Mouse (Mus musculus): ENCODE results near the gene Farsa. TPM values are rescaled to one million over a fixed set of nuclear protein-coding genes. Genes with fewer than 3 reads are reported as not detected.

The Farsa gene
- polyA plus RNA-seq, 1 experiment from 2014 or later, result 99.9 TPM

GRCm38 (mm10) chr8:84913960-84914359 lies 57.2 kb downstream of the Farsa start:
- no peak for ATAC-seq (ENCODE audit: insufficient number of reproducible peaks, low FRiP score, low TSS enrichment, low read depth)
- no peak overlapping the region for H3K4me2 ChIP-seq (ENCODE audit: low read depth, severe bottlenecking)
- 38% methylated on average over 4 of the region's 4 CpGs for WGBS

GRCm38 (mm10) chr8:84915269-84915668 lies 58.5 kb downstream of the Farsa start:
- Histone ChIP-seq H3K9me3 (ENCODE audit: control insufficient read depth, low read length) (no peaks in the 10 kb centered on the region), H3K4me3 (ENCODE audit: low read depth, low read length) (no peak overlapping the region), H3K27me3 (ENCODE audit: control insufficient read depth, insufficient read depth, low read length) (peaks cover 47% of the 10 kb centered on the region), H3K4me2 (ENCODE audit: low read depth, severe bottlenecking) (no peak overlapping the region), H3K36me3 (ENCODE audit: control insufficient read depth, insufficient read depth, low read length) (no peaks in the 10 kb centered on the region), H3K27ac (replicated peaks; ENCODE audit: low read depth, low read length) (no peak overlapping the region), H3K4me1 (ENCODE audit: control insufficient read depth, insufficient read depth, low read length) (peaks cover 5% of the 10 kb centered on the region), H3K9ac (ENCODE audit: low read length) (no peak overlapping the region)
- ATAC-seq (ENCODE audit: insufficient number of reproducible peaks, low FRiP score, low TSS enrichment, low read depth) (no peak), DNase-seq (ENCODE audit: low spot score) (no peak)
- 88% methylated on average over 8 of the region's 8 CpGs for WGBS

More at GRCm38 (mm10) chr8:84913960-84914359, 57.2 kb downstream of the Farsa start:
- H3K9ac ChIP-seq (ENCODE audit: low read length), result no peak overlapping the region
- peaks cover 52% of the 10 kb centered on the region for H3K27me3 ChIP-seq (ENCODE audit: control insufficient read depth, insufficient read depth, low read length)
- peaks cover 11% of the 10 kb centered on the region for H3K4me1 ChIP-seq (ENCODE audit: control insufficient read depth, insufficient read depth, low read length)
- no peaks in the 10 kb centered on the region for H3K36me3 ChIP-seq (ENCODE audit: control insufficient read depth, insufficient read depth, low read length)
- H3K27ac ChIP-seq (replicated peaks; ENCODE audit: low read depth, low read length), result no peak overlapping the region
- H3K4me3 ChIP-seq (ENCODE audit: low read depth, low read length), result no peak overlapping the region
- no peaks in the 10 kb centered on the region for H3K9me3 ChIP-seq (ENCODE audit: control insufficient read depth, low read length)
- peak; percentile 47 for DNase-seq (ENCODE audit: low spot score)

GRCm38 (mm10) chr8:84917781-84918180 lies 61.0 kb downstream of the Farsa start:
- Histone ChIP-seq H3K4me1 (ENCODE audit: control insufficient read depth, insufficient read depth, low read length) (peaks cover 2% of the 10 kb centered on the region), H3K9me3 (ENCODE audit: control insufficient read depth, low read length) (no peaks in the 10 kb centered on the region), H3K4me3 (ENCODE audit: low read depth, low read length) (no peak overlapping the region), H3K27ac (replicated peaks; ENCODE audit: low read depth, low read length) (no peak overlapping the region), H3K36me3 (ENCODE audit: control insufficient read depth, insufficient read depth, low read length) (no peaks in the 10 kb centered on the region), H3K4me2 (ENCODE audit: low read depth, severe bottlenecking) (no peak overlapping the region), H3K27me3 (ENCODE audit: control insufficient read depth, insufficient read depth, low read length) (peaks cover 25% of the 10 kb centered on the region), H3K9ac (ENCODE audit: low read length) (no peak overlapping the region)
- WGBS, result 28% methylated on average over 20 of the region's 20 CpGs
- ATAC-seq (ENCODE audit: insufficient number of reproducible peaks, low FRiP score, low TSS enrichment, low read depth) (no peak), DNase-seq (ENCODE audit: low spot score) (no peak)

- no peak overlapping the region for H3K4me3 ChIP-seq (ENCODE audit: low read depth, low read length)
- no peaks in the 10 kb centered on the region for H3K36me3 ChIP-seq (ENCODE audit: control insufficient read depth, insufficient read depth, low read length)
- H3K27ac ChIP-seq (replicated peaks; ENCODE audit: low read depth, low read length), result no peak overlapping the region
- WGBS, result 88% methylated on average over 15 of the region's 15 CpGs
- ATAC-seq (ENCODE audit: insufficient number of reproducible peaks, low FRiP score, low TSS enrichment, low read depth) (no peak), DNase-seq (ENCODE audit: low spot score) (no peak)
- no peak overlapping the region for H3K4me2 ChIP-seq (ENCODE audit: low read depth, severe bottlenecking)
- H3K9me3 ChIP-seq (ENCODE audit: control insufficient read depth, low read length), result no peaks in the 10 kb centered on the region
- peaks cover 18% of the 10 kb centered on the region for H3K27me3 ChIP-seq (ENCODE audit: control insufficient read depth, insufficient read depth, low read length)
- no peak overlapping the region for H3K9ac ChIP-seq (ENCODE audit: low read length)
- H3K4me1 ChIP-seq (ENCODE audit: control insufficient read depth, insufficient read depth, low read length), result no peaks in the 10 kb centered on the region
Measured at GRCm38 (mm10) chr8:84918646-84919045, 61.9 kb downstream of the Farsa start.

Small RNAs within 50 kb of the gene (microRNA-seq; reads per million reads assigned to microRNA genes)
- 7.3 reads per million, percentile 17 among the genes with 10 or more reads in this experiment for gene Mir7069

Other genes with a start within 250 kb of the Farsa start
- 149 and 156 TPM in 2 replicates for gene Ier2, start 194.1 kb upstream of the Farsa start, polyA plus RNA-seq (2014; fragmentation: Nextera tagmentation; extraction: Ambion mirVana)
- 65.7 and 65.9 TPM in 2 replicates for gene Trmt1, start 170.7 kb upstream of the Farsa start, polyA plus RNA-seq (2014; fragmentation: Nextera tagmentation; extraction: Ambion mirVana)
- 26.4 and 26.7 TPM in 2 replicates for gene Nacc1, start 169.1 kb upstream of the Farsa start, polyA plus RNA-seq (2014; fragmentation: Nextera tagmentation; extraction: Ambion mirVana)
- gene Lyl1, start 155.5 kb upstream of the Farsa start, polyA plus RNA-seq (2014; fragmentation: Nextera tagmentation; extraction: Ambion mirVana), result 3.9 and 4.8 TPM in 2 replicates
- 7.7 and 8.6 TPM in 2 replicates for gene G430095P16Rik, start 134.0 kb upstream of the Farsa start, polyA plus RNA-seq (2014; fragmentation: Nextera tagmentation; extraction: Ambion mirVana)
- 4.6 TPM in 2 replicates for gene Nfix, start 56.6 kb upstream of the Farsa start, polyA plus RNA-seq (2014; fragmentation: Nextera tagmentation; extraction: Ambion mirVana)
- 3.6 and 3.9 TPM in 2 replicates for gene Dand5, start 34.2 kb upstream of the Farsa start, polyA plus RNA-seq (2014; fragmentation: Nextera tagmentation; extraction: Ambion mirVana)
- gene Gadd45gip1, start 25.5 kb upstream of the Farsa start, polyA plus RNA-seq (2014; fragmentation: Nextera tagmentation; extraction: Ambion mirVana), result 45.0 and 46.7 TPM in 2 replicates
- gene Rad23a, start 16.3 kb upstream of the Farsa start, polyA plus RNA-seq (2014; fragmentation: Nextera tagmentation; extraction: Ambion mirVana), result 93.1 and 93.4 TPM in 2 replicates
- 854 and 918 TPM in 2 replicates for gene Calr, start 10.1 kb upstream of the Farsa start, polyA plus RNA-seq (2014; fragmentation: Nextera tagmentation; extraction: Ambion mirVana)
- gene Syce2, start 15.1 kb downstream of the Farsa start, polyA plus RNA-seq (2014; fragmentation: Nextera tagmentation; extraction: Ambion mirVana), result 86.5 and 89.0 TPM in 2 replicates
- 42.1 and 43.3 TPM in 2 replicates for gene Gcdh, start 36.9 kb downstream of the Farsa start, polyA plus RNA-seq (2014; fragmentation: Nextera tagmentation; extraction: Ambion mirVana)
- 9.1 and 11.0 TPM in 2 replicates for gene Klf1, start 44.9 kb downstream of the Farsa start, polyA plus RNA-seq (2014; fragmentation: Nextera tagmentation; extraction: Ambion mirVana)
- 8.2 and 8.6 TPM in 2 replicates for gene Dnase2a, start 51.6 kb downstream of the Farsa start, polyA plus RNA-seq (2014; fragmentation: Nextera tagmentation; extraction: Ambion mirVana)
- 0.17 and 0.71 TPM in 2 replicates for gene Mast1, start 80.4 kb downstream of the Farsa start, polyA plus RNA-seq (2014; fragmentation: Nextera tagmentation; extraction: Ambion mirVana)
- gene Rtbdn, start 90.0 kb downstream of the Farsa start, polyA plus RNA-seq (2014; fragmentation: Nextera tagmentation; extraction: Ambion mirVana), result 0.16 TPM in 1 of 2 replicates, not detected in the other
- not detected in 2 replicates for gene Gm49661, start 112.4 kb downstream of the Farsa start, polyA plus RNA-seq (2014; fragmentation: Nextera tagmentation; extraction: Ambion mirVana)
- 1,235 and 1,326 TPM in 2 replicates for gene Prdx2, start 112.6 kb downstream of the Farsa start, polyA plus RNA-seq (2014; fragmentation: Nextera tagmentation; extraction: Ambion mirVana)
- 127 and 133 TPM in 2 replicates for gene Rnaseh2a, start 112.8 kb downstream of the Farsa start, polyA plus RNA-seq (2014; fragmentation: Nextera tagmentation; extraction: Ambion mirVana)
- 7.2 and 7.7 TPM in 2 replicates for gene Junb, start 121.7 kb downstream of the Farsa start, polyA plus RNA-seq (2014; fragmentation: Nextera tagmentation; extraction: Ambion mirVana)
- 14.5 and 15.2 TPM in 2 replicates for gene Hook2, start 133.6 kb downstream of the Farsa start, polyA plus RNA-seq (2014; fragmentation: Nextera tagmentation; extraction: Ambion mirVana)
- gene Best2, start 157.5 kb downstream of the Farsa start, polyA plus RNA-seq (2014; fragmentation: Nextera tagmentation; extraction: Ambion mirVana), result not detected in 2 replicates
- 119 and 131 TPM in 2 replicates for gene Asna1, start 168.3 kb downstream of the Farsa start, polyA plus RNA-seq (2014; fragmentation: Nextera tagmentation; extraction: Ambion mirVana)
- gene Trir, start 169.8 kb downstream of the Farsa start, polyA plus RNA-seq (2014; fragmentation: Nextera tagmentation; extraction: Ambion mirVana), result 194 and 197 TPM in 2 replicates
- 12.7 and 16.3 TPM in 2 replicates for gene Tnpo2, start 179.9 kb downstream of the Farsa start, polyA plus RNA-seq (2014; fragmentation: Nextera tagmentation; extraction: Ambion mirVana)
- gene Fbxw9, start 203.1 kb downstream of the Farsa start, polyA plus RNA-seq (2014; fragmentation: Nextera tagmentation; extraction: Ambion mirVana), result 21.0 and 21.2 TPM in 2 replicates
- 0.75 TPM in 1 of 2 replicates, not detected in the other for gene Gm5741, start 211.0 kb downstream of the Farsa start, polyA plus RNA-seq (2014; fragmentation: Nextera tagmentation; extraction: Ambion mirVana)
- gene Dhps, start 214.8 kb downstream of the Farsa start, polyA plus RNA-seq (2014; fragmentation: Nextera tagmentation; extraction: Ambion mirVana), result 69.4 and 73.8 TPM in 2 replicates
- 112 and 115 TPM in 2 replicates for gene Wdr83os, start 223.8 kb downstream of the Farsa start, polyA plus RNA-seq (2014; fragmentation: Nextera tagmentation; extraction: Ambion mirVana)
- gene Wdr83, start 224.3 kb downstream of the Farsa start, polyA plus RNA-seq (2014; fragmentation: Nextera tagmentation; extraction: Ambion mirVana), result 54.9 and 57.7 TPM in 2 replicates
- 22.1 and 23.4 TPM in 2 replicates for gene Man2b1, start 226.3 kb downstream of the Farsa start, polyA plus RNA-seq (2014; fragmentation: Nextera tagmentation; extraction: Ambion mirVana)